Mouse (Mus musculus): Measurements from ENCODE around the gene Mrm2.

Mrm2 gene

DNA sequence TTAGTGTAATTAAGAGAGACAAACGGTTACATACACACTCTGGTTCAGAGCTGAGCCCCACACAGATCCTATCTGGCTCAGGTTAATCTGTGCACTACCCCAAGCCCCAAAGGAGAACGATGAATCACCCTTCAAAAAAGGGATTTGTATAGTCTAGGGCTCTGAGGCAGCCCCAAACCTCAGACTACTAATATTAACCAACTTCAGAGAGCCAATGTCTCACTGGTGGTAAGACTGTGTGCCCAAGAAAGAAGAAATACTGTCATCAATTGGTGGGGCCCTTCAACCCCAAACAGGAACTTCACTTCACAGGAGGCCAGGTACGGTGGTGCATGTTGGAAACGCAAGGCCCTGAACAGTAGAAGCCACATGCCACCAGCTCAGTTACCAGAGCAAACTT, 13.5 kb upstream of the Mrm2 start:
- no peak for DNase-seq (ENCODE audit: low spot score)

DNA sequence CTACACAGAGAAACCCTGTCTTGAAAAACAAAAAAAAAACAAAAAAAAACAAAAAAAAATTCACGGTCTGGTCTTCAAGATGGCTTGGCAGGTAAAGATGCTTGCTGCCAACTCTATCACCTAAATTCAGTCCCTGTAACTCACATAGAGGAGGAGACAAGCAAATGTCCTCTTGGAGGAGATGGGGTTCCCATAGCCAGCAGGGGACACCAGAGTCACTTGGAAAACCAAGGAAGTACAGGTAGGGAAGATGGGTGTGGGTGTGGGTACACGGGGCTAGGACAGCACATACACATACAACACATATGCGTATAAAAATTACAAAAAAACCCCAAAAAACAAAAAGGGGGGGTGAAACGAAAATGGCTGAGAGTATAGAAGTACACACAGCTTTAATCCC, 11.2 kb upstream of the Mrm2 start:
- no peak for DNase-seq (ENCODE audit: low spot score)

DNA sequence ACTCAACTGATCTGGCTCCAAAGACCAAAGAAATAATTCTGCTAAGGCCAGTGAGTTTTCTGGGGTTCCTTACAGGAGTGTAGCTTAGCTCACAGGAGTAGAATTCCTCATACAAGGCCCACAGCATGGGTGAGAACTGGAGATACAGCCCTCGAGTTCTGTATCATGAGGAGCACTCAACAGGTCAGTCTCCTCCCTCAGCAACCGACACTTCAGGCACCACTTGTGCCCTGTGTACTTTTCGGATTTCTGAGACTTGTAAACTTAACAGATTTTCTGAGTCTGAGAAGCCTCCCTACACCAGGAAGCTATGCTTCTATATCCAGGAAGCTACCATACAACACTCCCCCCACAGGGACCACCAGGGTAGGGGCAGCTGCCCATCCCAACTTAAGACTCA, 8.1 kb upstream of the Mrm2 start:
- no peak for DNase-seq (ENCODE audit: low spot score)

DNA sequence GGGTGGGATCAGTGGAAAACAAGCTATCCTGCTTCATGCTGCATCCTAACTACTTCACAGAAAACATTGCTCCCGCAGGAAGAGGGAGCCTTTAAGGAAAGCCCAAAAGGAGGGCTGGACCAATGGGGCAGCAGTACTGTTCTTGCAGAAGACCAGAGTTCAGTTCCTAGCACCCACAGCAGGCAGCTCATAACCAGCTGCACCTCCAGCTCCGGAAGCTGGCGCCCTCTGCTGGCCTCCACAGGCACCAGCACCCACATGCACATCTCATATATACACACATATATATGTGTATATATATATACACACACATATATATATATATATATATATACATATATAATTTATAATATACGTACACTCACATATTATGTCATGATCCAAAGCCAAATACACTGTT, 7.1 kb upstream of the Mrm2 start:
- no peak for DNase-seq (ENCODE audit: low spot score)

DNA sequence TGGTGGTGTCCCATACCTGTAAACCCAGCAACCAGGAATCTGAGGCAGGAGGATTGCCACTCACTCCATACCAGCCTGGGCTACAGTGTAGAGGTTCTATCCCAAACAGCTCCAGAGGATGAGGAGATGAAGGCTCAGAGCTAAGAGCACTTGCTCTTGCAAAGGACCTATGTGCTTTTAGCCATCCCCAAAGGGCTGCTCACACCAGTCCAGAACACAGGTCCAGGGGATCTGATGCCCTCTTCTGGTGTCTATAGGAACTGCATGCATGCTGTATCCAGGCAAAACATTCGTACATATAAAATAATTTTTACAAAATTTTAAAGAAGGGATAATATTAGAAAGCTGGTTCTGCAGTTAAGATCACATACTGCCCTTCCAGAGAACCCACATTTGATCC, 5.0 kb upstream of the Mrm2 start:
- peak; percentile 32 for DNase-seq (ENCODE audit: low spot score)

DNA sequence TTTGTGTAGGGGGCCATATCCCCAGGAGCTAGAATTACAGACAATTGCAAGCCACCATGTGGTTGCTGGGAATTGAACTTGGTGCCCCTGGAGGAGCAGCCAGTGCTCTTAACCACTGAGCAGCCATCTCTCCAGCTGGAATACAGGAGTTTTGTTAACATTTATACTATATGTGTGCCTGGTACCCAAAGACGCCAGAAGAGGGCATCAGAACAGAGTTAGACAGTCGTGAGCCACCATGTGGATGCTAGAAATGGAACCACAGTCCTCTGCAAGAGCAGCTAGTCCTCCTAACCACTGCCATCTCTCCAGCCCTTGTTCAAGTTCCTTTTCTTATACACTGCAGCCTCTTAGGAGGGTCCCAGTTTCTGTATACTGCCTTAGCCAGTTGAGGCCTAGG, 1.9 kb upstream of the Mrm2 start:
- DNase-seq (ENCODE audit: low spot score): no peak

DNA sequence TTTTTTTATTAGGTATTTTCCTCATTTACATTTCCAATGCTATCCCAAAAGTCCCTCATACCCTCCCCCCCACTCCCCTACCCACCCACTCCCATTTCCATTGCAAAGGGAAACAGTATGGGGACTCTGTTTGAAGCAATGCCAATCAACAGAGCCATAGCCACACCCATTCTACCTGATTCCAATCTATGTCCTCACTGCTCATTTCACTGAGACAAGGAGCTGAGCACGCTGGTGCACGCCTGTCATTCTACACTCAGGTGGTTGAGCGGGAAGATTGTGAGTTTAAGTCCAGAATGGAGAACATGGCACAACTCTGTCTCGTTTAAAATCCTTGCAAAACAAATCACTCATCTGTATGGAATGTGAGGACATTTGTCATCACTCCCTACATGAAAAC, 821 bp upstream of the Mrm2 start:
- DNase-seq (ENCODE audit: low spot score): no peak

DNA sequence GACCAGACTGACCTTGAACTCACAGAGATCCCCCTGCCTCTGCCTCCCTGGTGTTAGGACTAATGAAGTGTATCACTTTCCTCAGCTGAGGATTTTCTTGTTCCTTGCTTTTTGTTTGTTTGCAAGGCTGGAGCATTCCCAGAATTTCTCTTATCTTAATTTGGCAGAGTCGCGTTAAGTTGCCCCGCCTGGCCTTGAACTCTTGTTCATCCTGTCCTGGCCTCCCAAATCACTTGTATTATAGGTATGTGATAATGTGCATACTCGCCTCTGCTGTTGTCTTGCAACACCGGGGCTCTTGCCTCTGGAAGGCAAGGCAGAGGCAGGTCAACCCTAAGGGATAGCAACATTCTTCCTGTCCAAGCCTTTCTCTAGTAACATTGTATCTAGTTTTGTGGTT, 7.6 kb downstream of the Mrm2 start:
- no peak for DNase-seq (ENCODE audit: low spot score)

DNA sequence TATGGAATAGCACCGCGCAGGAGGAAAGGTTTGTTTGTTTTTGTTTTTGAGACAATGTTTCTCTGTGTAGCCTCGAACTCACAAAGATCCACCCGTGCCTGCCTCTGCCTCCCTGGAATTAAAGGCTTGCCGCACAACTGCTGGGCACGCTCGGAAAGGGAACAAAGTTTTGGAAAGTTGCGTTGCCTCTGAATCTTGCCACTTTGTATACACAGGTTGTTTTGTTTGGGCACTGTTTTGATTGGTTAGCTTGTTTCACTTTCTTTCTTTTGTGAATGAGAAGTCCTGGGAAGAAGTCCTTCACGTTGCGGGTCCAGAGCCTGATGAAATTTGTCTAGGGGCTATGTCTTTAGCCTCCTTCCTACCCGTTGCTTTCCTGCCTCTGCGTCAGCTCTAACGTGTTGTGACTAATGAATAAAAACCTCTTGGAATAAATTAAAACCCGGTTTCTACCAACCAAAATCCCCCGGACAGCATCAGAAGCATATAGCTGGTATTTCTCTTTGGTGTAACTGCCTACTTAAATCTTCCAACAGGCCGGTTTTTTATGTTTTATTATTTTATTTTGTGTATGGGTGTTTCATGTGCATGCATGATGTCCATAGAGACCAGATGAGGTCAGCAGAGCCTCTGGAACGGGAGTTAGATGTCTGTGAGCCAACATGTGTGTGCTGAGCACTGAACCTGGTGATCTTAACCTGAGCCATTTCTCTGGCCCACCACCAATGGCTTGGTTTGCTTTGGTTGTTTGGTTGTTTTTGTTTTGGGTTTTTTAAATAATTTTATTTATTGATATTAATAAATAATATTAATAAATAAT, 9.7 kb downstream of the Mrm2 start:
- DNase-seq (ENCODE audit: low spot score): no peak

DNA sequence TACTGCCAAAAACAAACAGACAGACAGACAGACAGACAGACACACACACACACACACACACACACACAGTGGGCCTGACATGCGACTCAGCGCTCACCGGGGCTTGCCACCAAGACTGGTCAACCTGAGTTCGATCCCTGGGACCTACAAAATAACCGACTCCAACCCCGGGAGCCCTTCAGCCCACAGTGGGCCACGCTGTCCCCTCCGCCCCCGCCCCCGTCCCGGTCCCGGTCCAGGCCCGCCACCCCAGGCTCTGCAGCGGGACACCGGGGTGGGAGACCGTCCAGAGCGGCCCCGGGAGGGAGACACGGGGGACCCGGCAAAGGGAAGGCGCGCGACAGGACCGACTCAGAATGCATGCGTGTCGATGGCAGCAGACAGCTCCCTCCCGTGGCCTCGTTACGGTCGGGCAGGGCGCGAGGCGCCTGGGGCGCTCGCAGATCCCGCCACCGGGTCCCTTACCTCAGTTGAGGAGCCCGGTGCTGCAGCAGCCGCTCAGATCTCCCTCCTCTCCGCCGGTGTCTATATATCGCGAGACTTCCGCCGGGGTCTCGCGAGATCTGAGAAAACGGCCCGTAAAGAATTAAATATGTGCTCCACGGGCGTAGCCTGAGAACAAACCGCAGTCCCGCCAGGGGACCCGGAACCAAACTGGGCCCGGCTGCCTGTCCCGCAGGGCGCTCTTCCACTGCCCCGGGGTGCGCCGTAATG, 10.5 kb downstream of the Mrm2 start, which contains the start of the genes Mad1l1 and Nudt1:
Gene Mad1l1, minus strand, starts transcription at position 511 of the 714 bp plus-strand sequence.
Gene Nudt1, plus strand, starts transcription at position 615 of the 714 bp plus-strand sequence.
- DNase-seq (ENCODE audit: low spot score): peak; percentile 91

DNA sequence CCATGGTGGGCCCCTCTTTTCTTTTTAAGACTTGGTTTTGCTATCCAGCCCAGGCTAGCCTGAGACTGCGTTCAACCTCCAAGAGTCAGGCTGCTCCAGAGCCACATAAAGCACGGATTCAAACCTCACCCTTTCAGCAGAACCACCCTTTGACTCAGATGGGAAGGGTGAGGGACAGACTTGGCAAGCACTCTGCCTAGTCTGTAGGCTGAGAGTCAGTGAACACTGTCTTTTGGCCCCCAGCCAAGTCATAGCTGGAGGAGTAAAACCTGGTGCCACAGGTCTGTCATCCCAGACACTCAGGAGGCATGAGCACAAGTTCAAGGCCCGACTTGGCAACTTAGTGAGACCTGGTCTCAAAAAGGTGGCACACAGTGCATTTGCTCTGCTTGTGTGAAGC, 15.0 kb downstream of the Mrm2 start:
- DNase-seq (ENCODE audit: low spot score): no peak

DNA sequence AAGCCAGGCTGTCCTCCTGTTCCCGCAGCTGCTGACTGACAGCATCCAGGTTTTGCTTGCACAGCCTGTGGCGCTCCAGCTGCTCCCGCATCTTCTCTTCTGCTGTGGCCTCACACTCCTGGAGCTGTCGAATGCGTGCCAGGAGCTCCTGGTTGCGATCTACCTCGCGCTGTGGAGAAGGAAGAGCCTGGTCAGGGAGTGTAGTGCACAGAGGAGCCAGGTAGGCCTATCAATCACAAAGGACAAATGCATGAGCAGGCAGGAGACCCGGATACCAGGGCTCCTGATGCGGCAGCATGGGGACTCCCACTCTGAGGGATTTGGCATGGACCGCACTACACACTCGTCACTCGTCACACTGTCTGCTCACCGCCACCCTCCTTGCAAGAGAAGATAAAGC, 24.1 kb downstream of the Mrm2 start:
- DNase-seq (ENCODE audit: low spot score): no peak

DNA sequence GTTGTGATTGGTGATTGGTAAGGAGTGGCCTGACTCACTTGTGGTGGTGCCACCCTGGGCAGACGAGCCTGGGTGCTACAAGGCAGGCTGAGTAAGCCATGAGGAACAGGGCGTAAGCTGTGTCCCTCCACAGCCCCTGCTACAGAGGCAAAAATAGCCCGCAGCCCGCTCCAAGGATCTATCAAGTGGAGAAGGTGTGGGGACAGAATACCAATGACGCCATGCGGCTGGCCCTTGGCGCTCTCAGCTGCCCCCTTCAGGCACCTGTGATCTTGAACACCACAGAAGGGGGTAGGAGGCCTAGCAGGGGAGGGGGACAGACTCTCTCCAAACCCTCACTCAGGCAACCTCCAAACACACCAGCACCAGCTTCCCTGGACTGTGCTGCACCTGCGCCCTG, 25.7 kb downstream of the Mrm2 start:
- no peak for DNase-seq (ENCODE audit: low spot score)

DNA sequence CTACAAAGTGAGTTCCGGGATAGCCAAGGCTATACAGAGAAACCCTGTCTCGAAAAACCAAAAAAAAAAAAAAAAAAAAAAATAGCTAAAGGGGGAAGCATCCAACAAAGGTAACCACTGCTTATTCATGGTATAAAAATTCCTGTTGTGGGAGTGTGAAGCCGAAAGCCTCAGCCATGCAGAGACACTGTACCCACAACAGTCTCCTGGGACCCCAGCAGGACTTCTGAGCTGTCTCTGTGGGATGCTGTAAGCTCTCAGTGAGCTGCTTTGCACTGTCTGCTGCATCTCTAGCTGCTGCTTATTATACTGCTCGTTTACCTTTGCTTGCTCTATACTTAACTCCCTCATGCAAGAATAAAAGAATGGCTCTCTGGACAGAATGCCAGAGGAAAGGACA, 33.4 kb downstream of the Mrm2 start:
- DNase-seq (ENCODE audit: low spot score): no peak

DNA sequence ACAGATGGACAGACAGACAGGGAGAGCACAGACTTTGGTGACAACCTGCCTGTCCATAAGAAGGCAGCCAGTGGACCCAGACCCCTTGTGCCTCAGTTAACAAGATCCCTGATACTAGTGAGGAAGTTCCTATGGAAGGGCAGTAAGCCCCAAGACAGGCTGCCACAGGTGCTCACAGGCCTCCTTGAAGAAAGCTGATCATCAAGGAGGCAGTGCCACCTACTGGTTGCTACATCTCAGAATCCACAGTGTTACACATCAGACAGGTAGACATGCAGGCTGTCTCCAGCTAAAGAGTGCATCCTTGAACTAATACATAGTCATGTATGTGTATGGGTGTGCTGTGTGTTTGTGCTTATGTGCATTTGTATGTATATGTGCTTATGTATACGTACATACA, 39.5 kb downstream of the Mrm2 start:
- DNase-seq (ENCODE audit: low spot score): no peak

DNA sequence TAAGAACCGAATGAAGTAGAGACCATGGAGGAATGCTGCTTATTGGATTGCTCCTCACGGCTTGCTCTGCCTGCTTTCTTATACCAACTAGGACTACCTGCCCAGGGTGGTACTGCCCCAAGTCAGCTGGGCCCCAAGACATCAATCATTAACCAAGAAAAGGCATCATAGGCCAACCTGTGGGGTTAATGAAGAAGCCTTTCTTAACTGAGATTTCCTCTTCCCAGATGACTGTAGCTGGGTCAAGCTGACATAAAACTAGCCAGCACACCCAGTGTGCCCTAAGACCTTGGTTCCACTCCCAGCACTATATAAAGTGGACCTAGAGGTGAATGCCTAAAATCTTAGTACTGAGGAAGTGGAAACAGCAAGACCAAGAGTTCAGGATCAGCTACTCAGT, 42.5 kb downstream of the Mrm2 start:
- DNase-seq (ENCODE audit: low spot score): no peak

DNA sequence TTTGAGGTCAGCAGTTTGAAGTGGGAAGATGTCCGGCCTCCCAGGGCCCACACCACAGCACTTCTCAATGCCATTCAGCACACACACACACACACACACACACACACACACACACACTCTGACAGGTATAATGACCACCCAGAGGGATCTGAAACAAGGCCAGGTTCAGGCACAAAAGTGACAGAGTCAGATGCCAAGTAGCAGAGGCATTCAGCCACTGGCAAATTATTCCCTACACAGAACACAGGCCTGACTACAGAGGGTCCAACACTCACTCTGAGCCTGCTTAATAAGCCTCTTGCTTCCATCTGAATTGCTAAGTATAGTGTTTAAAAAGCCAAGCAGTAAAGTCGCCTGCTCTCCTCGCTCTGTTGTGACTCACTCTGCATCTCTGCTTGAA, 43.4 kb downstream of the Mrm2 start:
- DNase-seq (ENCODE audit: low spot score): no peak

DNA sequence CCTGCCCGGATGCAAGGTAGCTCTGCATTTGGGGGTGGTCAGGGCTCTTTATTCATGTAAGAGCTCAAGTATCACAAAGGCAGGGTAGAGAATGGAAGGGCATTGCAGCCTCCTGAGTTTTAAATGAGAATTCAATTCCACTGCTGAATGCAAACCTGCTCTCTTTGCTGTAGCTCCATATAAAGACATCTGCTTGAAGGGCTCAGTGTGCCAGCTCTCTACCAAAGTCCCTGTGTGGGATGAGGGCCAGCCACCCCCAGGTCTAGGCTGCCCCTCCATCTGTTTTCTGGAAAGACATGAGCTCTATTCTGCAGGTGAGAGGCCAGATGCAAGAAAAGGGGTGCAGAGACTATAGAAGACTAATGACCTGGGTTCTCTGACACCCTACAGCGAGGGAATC, 46.9 kb downstream of the Mrm2 start:
- no peak for DNase-seq (ENCODE audit: low spot score)

DNA sequence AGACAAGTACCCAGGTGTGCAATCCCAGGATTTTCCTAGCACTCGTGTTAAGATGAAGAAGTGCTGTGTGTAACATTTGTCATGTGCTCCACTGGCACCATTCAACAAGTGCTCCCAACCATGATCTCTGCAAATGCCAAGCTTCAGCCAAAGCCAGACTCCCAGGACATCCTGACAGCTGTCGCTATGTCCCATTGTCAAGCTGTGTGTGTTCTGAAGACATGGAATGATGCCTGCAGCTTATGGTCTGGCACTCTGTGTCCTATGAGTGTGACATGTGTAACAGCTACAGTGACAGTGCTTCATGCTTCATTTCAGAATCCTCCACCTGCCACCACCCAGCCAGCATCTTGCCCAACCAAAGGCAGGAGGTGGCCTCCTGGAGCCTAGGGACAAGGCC, 47.7 kb downstream of the Mrm2 start:
- no peak for DNase-seq (ENCODE audit: low spot score)

DNA sequence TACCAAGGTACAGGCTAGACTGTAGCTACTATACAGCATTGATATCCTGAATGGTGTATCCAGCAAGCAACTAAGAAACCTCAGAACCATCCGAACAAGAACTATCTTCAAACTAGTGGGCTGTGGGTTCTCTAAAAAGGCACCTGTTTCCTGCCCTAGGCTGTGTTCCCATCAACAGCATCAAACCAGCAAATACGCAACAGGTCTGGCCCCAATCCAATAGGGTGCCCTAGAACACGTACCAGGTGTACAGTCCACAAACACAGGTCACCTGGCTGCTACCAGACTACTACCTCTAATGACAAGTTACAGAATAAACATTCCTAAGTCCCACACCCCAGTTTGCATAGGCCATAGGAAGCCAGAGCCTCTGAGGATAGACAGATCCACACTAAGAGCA, 48.8 kb downstream of the Mrm2 start:
- DNase-seq (ENCODE audit: low spot score): no peak

DNA sequence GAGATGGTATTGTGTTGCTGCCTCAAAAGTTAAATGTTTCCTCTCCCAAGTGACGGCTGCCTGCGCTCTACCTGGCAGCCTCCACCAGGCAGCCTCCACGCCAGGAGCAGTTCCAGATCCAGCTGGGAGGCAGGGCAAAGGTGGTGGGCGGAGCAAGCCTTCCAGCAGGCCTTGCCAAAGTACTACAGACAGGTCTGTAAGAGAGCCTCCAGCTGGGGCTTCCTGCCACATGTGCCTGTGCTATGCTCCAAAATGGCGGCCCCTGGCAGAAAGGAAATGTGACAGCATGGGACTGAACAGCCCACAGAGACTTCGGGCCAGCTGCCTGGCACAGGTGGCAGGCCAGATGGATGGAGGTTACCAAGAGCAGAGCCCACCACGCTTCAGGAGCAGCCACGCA, 49.3 kb downstream of the Mrm2 start:
- DNase-seq (ENCODE audit: low spot score): no peak

DNA sequence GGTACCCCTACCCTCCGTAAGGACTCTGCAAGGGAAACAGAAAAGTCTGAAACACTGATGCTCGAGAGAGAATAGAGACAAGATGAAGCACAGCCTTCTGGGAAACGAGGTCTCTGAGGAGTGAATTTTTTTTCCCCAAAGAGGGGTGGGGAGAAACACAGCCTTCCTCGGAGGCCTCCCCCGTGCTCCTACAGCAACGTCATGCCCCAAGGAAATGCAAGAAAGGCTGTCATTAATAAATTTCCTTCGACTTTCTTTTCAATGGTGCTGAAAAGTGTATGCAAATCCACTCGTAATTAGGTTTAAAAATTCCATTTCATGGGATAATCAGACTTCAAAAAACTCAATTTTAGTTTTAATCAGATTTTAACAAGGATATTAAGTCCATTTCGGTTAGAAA, 51.5 kb downstream of the Mrm2 start:
- no peak for DNase-seq (ENCODE audit: low spot score)

Data from spleen, adult 12 weeks (tissue).